Mouse (Mus musculus): ENCODE results near the gene Rslcan18.
"Not testable (repeated sequence)": the region's sequence is repeated elsewhere in the genome, so short reads cannot be mapped to it uniquely, and the experiment has no call there.

The Rslcan18 gene

DNA sequence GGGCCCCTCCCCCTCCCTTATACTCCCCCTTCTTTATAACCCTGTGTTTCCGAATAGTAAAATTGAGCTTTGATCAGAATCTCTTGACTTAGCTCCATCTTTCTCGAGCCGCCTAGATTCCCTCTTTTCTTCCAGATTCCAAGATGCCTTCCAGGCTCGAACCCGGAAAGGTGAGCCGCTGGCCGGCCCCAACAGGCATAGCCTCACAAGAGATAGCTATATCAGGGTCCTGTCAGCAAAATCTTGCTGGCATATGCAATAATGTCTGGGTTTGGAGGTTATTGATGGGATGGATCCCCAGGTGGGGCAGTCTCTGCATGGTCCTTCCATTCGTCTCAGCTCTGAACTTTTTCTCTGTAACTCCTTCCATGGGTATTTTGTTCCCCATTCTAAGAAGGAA lies at the start of gene Rslcan18:
Gene Rslcan18, minus strand, starts transcription at position 101 of the 400 bp plus-strand sequence.
- in situ Hi-C loops (cut with MseI, MboI) = not testable (repeated sequence)

DNA sequence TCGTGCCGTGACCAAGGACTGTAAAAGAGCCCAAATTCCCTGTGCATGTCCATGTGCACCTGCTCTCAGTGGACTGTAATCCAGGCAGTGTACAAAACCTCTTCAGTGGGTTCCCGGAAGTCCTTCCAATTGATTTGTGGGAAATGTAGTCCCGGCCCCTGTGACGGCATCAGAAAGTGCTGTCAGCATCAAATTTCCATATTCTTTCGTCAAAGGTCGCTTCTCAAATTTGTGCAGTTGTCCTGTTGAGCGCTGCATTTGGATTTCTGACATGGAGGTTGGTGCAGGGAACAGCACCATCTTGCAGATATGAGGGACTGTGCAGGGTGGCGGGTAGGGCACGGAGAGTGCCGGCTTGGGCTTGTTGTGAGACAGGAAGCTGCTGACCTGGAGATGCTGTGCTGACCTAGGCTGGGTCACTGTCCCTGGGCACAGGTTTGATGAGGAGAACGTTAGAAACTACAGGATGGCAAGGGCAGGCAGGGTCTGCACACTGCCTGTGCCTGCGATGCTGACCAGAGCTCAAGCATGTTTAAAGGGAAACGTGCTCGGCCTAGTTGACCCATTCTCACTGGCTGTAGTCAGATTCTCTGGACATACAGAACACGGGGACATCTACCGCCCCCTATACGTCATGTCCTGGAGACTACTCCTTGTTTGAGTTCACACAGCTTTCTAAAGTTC lies 12.1 kb upstream of the Rslcan18 start:
- in situ Hi-C loops (cut with MseI, MboI) = no loop called here

DNA sequence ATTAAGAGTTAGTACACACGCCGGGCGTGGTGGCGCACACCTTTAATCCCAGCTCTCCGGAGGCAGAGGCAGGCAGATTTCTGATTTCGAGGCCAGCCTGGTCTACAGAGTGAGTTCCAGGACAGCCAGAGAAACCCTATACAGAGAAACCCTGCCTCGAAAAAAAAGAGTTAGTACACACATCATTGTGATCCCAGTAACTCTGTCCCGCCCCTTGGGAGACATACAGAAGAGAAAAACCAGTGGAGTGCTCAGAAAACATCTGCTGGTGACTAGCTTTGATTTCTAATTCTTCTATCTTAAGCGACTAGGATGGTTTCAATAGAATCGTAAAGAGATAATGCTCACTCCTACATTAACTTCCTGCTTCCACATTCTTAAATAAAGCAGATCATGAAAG lies 11.4 kb upstream of the Rslcan18 start:
- in situ Hi-C loops (cut with MseI, MboI) = not testable (repeated sequence)

DNA sequence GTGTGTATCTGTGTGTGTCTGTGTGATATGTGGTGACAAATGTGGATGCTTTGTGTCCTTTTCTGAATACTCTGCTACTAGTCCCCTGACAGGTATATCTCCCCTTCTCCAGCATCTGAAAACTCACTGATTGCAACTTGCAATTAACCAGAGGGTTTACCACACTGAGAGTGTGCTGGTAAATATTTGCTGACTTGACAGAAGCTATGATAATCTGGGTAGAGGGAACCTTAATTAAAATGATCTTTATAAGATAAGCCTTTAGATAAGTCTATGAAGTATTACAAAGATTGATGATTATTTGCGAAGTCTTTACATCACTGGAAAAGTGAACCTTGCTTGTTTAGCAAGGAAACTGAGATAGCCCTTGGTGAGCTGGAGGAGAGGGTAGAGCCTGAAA lies 8.4 kb upstream of the Rslcan18 start:
- in situ Hi-C loops (cut with MseI, MboI) = no loop called here

DNA sequence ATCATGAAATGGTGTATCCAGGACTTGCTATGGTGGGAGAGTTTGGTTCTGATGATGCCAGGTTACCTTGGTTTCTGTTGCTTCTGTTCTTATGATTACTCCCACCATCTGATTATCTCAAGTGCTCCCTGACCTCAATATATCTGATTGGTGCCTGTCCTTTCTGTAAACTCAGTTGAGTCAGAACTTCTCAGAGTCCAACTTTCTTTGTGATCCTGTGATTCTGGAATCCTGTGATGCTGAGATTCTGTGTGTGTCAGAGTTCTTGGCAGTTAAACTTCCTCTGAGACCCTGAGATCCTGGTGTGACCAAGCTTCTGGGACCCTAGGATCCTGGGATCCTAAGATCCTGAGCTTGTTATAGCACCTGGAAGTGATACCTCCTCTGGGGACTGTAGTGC lies 5.3 kb upstream of the Rslcan18 start, which contains the start of gene Zfp759:
Gene Zfp759, plus strand, starts transcription at position 301 of the 400 bp plus-strand sequence.
- in situ Hi-C loops (cut with MseI, MboI) = not testable (repeated sequence)

DNA sequence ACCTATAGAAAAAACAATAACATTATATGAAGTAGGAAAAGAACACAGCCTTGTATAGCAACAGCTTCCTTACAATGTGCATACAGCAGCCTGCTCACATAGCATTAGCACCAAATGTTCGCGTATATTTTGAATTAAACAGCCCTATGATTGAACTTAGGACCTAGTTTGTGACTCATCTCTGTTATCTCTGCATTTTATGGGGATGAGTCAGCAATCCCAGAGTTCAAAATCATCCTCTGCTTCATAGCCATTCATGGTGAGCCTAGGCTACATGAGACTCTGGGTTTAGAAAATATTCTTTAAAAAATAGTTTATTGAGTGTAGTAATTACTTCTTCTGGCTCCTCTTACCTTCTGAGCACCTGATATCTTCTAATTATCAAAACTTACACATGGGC lies 2.8 kb downstream of the Rslcan18 start:
- in situ Hi-C loops (cut with MseI, MboI) = no loop called here

DNA sequence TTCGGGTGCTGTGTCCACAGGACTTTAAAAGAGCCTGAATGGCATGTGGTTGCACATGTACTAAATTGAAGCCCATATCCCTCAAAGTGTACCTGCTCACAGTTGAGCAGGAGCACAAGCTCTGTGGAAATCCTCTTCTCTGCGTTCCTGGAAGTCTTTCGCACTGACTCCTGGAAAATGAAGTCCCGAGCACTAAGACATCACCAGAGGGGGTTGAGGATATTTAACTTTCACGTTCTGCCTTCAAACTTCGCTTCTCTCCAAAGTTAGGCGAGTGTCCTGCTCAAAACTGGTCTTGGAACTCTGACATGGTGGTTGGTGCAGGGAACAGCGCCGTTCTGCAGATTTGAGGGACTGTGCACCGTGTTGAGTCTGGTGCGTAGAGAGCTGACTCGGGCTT lies 4.0 kb downstream of the Rslcan18 start:
- in situ Hi-C loops (cut with MseI, MboI) = no loop called here

DNA sequence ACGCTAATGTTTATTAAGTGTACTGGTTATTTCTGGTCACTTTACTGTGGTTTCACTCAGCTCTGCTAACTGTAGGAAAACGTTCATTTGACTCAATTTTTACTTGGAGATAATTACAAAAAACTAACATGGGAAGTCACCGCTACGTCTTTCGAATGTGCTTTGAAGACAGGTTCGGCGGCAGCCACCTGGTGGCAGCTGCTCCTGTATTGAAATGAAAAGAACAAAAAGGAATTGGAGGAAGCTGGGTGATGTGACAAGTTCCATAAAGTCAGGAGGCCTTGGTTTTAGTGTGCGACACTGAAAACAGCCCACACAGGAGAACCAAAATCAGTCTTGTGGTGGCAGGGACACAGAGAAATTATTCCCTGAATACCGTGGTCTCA lies 7.2 kb downstream of the Rslcan18 start:
- in situ Hi-C loops (cut with MseI, MboI) = no loop called here

DNA sequence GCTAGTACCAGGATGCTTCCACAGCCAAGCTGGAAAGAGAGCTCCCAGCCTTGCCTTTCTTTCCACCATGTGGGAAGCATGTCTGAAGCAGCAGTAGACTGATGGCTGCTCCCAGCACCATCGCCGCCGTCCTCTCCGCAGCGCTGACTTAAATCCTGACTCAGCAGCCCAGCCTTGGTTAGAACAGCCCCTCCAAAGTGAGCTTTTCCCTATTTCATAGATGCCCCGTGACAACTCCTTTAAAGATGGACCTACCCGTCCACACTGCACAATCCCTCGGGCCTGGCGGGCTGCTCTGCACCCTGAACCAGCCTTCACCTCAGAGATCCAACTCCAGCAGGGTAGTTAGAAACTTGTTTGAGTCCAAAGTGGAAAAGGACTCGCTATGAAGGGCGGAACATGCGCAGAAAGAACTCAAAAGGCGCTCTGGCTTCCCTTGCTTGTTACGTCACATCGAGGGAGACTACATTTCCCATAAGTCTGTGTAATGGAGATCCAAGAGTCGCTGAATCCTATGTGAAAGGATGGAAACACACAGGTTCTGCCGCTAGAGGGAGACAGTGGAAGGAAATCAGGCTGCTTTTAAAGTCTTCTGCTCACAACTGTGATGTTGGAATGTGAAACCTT lies 7.8 kb downstream of the Rslcan18 start, which contains the start of gene Gm28557:
Gene Gm28557, minus strand, starts transcription at position 411 of the 627 bp plus-strand sequence.
- in situ Hi-C loops (cut with MseI, MboI) = no loop called here

DNA sequence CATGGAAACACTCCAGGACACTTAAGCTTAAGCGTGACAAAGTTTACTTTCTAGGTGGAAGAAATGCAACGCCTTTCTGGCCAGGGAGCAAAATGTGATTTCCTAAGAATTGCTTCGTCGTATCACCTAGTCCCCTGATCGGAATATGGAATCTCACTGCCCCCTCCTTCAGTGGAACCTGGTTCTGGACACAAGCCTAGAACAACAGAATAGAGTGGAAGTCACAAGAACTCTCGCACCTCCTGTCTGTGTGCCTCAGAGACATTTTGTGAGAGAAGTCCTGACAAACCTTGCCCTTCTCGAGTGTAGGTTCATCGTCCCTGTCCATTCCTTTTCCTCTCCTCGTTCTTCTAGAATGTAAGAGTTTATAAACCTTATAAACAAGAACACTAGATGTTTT lies 8.4 kb downstream of the Rslcan18 start:
- in situ Hi-C loops (cut with MseI, MboI) = no loop called here

DNA sequence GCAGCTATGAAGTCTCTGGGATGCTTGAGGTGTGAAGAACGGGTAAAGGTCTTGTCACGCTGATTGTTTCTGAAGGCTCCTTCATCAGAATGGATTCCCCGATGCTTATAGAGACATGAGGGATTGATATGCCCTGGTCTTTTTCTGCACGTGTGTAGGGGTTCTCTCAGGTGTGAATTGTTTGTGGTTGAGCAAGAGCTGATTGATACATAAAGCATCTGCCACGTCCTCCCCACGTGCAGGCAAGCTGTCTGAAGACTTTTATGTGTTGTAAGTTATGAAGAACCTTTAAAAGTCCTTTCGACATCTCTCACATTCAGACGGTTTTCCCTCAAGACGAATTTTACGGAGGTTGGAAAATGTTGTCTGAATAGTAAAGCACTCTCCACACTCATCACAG lies 18.2 kb downstream of the Rslcan18 start, which contains the start of gene Zfp708:
Gene Zfp708, minus strand, starts transcription at position 101 of the 400 bp plus-strand sequence.
- in situ Hi-C loops (cut with MseI, MboI) = no loop called here

DNA sequence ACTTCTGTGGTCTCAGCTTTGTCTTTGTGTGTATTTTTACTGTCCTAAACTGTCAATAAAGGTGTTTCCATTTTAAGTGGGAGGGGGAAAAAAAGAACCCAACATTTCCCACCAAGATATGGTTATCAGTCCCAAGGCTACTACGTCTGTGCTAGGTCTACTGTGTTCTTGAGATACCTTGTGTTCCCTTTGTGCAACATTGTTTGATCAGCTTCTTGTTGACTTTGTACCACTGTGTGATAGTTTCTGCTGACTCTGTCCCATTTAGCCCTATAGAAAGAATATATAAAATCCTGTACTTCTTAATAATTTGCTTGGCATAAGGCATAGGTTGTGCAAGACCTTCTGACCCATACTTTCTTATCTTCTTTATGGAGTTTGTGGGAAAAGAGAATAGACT lies 25.9 kb downstream of the Rslcan18 start:
- in situ Hi-C loops (cut with MseI, MboI) = no loop called here

DNA sequence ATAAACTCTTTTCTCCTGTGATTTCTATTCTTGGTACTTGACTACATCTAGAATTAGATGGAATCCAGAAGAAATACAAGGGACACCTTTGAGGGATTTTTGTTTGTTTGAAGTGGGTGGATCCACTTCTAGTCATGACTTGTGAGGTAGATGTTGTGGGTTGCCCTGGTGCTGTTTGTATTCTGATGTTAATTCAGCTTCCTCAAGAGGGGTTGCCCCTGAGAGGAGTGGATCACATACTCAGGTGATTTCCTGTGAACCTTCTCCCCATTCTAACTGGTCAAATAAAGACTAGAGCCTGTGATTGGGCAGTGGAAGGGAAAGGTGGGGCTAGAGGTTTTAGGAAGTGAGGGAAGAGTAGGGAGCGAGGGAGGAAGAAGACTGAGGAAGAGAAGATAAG lies 34.1 kb downstream of the Rslcan18 start:
- in situ Hi-C loops (cut with MseI, MboI) = no loop called here

DNA sequence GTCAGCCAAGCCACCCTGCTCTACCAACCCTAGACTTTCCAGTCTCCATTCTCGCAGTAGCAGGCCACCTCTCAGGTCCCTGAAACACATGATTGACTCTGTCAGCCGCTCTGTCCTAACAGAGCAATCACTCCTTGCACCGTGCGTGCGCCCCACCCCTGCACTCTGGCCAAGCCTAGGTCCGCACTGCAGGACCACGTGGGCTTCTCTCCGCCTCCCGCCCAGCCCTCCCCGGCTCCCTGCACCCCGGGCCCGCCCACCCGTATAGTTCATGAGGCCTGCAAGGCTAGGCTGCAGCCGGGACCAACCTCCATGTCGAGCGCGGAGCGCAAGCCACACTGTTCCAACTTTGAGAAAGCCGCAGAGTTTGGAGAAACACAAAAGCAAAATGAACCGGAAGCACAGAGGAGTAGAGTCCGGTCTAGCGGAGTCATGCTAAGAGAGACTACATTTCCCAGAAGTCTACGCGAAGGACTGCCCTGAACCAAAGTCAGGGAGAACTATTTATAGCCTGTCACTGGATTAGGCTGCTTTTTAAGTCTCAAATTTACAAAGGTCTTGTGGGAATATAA lies 34.8 kb downstream of the Rslcan18 start:
- in situ Hi-C loops (cut with MseI, MboI) = no loop called here

DNA sequence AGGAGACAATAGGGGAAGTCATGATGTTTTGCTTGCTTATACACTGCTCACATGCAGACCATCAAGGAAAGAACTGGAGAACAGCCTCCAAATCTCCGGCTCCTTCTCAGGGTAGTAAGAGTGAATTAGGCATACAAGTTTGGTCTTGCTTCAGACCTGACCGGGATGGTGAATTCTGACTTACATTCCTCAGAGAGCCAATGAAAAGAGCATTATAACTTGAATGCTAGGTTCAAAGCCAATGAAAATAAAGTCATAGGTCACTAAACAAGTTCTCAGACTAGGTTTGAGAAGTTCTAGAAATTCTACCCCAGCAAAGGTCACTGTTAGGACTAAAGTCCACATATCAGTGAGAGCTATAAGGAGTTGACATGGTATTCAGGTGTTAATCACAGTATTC lies 38.8 kb downstream of the Rslcan18 start:
- in situ Hi-C loops (cut with MseI, MboI) = no loop called here

DNA sequence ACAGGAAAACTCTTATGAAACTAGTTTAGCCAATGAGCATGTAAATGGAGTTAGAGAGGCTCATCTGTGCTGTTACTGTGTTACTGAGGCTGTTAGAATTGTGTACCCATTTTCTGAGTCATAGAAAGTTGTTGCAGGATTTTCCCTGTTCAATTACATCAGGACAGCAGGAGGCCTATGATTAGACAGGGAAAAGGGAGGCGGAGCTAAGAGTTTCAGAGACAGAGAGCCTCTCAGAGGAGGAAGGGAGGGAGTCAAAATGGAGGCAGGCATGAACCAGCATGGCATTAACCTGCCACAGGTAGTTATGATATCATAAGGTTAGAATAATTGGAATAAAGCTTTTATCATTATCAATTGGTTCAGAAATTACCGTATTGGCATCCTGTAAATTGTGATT lies 43.3 kb downstream of the Rslcan18 start:
- in situ Hi-C loops (cut with MseI, MboI) = no loop called here

DNA sequence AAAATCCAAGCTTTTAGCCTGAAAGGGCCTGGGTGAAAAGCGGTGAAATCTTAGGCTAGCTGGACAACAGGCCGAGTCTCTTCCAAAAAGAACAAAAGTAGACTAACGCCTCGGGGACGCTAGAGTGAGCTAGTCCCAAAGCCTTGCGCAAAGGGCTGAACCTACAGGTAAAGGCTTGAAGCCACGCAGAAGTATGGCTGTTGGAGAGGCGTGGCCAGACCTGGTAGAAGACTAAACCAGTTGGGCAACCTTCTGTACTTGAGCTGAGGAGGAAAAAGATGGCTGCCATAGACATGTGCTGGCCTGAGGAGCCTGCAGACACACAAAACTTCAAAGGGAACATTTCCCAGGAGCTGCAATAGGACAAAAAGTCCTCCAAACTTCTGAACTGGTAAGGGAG lies 50.7 kb downstream of the Rslcan18 start:
- in situ Hi-C loops (cut with MseI, MboI) = no loop called here

DNA sequence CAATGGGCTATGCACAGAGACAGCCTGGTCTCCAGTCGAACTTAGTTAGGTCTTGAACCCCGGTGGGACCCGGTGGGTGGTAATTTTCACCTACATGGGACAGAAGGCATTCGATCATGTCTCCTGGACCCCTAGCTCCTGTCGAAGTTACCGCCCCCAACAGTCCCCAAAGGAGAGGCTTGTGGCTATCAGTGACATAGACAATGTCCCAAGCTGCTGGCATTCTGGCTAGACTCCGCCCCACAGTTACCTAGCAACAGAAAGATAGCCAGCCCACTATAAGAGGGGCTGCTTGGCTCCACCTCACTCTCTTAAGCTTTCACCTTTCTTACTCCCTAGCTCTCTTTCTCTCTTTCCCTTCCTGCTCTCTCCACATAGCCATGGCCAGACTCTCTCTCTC lies 53.6 kb downstream of the Rslcan18 start:
- in situ Hi-C loops (cut with MseI, MboI) = no loop called here

DNA sequence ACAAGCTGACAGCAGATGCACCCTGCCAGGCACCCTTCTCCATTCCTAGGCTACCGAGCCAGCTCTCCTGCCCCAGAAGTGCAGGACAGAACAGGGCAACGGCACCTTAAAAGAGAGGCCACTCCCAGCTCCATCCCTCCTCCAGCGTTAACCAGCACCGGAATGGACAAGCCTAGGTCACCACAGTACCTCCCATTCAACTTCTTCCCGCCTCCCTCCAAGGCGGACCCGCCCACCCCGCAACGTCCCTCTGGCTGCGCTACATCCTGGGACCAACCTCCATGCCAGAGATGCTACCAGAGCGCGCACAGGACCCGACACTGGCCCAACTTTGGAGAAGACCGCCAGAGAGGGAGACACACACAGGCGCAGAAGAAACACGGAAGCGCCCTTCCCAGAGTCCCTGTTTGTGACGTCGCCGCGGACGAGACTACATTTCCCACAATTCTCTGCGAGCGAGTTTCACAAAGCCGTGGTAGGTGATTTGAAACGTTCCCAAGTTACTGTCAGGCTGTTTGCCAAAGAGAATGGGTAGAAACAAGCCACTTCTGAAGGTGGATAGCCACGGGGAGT lies 55.2 kb downstream of the Rslcan18 start, which contains the start of gene Zfp712:
Gene Zfp712, minus strand, starts transcription at position 385 of the 573 bp plus-strand sequence.
- in situ Hi-C loops (cut with MseI, MboI) = no loop called here

DNA sequence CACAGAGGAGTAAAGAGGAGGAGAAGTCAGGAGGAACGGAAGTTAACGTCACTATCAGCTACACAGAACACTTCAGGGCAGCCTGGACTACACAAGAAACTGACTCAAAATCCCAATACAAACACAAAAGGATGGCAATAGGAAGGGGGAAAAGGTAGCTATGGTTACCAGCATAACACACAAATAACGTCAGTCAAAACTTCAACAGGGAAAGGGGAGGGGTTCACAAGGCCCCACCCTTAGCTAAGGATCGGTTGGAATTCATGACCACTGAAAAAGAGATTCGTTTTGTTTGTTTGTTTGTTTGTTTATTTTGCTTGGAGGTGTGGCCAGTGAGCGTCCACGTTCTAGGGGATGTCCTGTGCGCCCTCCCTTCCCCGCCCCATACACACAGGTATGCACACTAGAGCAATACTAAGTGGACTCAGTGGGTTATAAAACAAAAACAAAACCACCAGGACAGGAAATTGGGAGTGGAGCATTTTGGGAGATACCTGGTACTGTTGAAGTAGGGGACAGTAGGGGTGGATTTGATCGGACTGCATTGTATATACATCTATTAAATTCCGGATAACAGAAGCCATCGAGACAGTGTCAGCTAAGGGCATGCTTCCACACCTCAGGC lies 55.8 kb downstream of the Rslcan18 start:
- in situ Hi-C loops (cut with MseI, MboI) = no loop called here

Measured in mouse trophoblast stem cell (cell line).